Mouse (Mus musculus): Measurements from ENCODE around the gene Gm30083.

Gene Gm30083

GRCm38 (mm10) chr14:33958841-33959240 lies 56.1 kb downstream of the Gm30083 start:
- peak; percentile 68 for DNase-seq

DNA sequence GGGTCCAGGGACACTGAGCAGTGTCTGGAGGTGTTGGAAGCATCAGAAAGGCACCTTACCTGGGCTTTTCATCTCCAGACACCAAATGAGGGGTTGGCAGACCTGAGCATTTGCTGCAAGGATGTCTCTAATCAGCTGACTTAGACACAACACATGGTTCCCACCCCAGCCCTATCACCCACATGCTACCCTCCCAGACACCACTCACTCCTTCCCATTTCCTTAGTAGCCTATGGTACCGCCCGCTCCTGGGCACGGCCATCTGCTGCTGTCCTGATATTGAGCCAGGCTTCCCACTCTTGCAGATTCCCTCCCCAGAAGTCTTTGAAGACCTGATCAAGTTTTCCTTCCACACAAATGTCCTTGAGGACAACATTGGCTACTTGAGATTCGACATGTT lies 56.8 kb downstream of the Gm30083 start:
- peak; percentile 76 for DNase-seq

- DNase-seq, result no peak
Observed at GRCm38 (mm10) chr14:33956055-33956454, 58.9 kb downstream of the Gm30083 start.

DNA sequence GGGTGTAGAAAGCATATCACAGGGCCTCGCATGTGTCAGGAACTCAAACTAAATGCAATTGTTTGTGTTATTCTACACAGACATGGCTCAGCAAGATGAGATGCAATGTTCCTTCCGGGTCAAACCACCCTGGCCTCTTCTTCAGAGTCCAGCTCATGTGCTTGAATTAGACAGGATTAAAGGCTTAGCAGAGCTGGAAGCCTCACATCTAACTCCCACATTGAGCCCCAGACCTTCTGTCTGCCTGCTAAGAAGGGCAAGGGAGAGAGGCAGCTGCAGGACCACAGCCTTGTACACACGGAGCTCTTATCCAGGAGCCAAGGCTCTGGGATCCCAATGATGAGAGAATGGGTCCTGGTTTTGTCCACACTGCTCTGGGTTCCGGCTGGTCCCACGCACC lies 61.2 kb downstream of the Gm30083 start, which contains the start of gene Rbp3:
TSS of gene Rbp3 (plus strand) at position 243 of the 400 bp plus-strand sequence.
- no peak for DNase-seq

DNA sequence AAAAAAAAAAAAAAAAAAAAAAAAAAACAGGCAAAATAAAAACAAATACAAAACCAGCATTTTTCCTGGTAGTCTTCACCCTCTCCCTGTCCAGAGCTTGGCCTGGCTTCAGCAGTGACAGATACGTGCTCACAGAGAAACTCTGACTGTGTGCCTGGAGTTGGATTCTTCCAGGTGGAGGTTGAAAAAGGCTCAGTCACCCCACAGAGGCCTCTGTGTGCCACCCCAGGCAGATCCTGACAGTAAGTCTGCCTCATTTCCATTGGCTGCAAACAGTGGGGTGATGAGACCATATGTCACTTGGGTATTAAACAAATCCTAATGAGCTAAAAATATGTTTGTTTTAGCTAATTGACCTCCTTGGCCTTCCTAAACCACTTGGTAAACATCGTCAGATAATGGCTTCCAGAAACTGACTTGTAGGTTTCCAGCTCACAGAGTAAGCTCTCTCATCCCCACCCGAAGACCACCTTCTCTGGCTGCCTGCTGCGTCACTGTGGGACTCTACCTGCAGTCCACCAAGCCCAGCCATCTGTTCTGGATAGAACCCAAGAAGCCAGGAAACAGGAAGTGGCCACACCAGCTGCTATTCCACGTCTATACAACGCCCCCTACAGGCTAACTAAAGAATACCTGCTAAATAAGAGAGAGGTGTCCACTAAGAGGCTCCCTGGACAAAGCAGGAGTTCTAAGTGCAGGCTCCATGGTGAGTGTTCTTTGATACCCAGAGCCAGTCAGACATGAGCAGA lies 62.6 kb downstream of the Gm30083 start:
- peak; percentile 81 for DNase-seq

DNA sequence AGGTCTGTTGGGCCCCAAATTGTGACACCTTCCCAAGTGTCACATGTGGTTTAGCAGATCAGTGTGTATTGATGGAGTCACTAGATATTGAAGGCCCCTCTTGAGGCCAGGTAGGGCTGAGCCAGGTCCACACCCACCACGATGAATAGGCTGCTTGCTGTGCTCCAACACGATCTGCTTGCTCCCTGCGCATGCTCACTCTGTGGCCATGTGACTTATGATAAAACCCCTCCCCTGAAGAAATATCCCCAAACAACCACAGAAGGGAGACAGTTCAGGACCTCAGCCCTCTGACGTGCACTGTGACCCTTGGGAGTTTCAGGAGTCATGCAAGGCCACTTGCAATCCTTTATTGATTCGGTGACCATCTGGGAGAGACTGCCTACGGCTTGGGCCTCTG lies 68.9 kb downstream of the Gm30083 start:
- DNase-seq, result peak; percentile 86

DNA sequence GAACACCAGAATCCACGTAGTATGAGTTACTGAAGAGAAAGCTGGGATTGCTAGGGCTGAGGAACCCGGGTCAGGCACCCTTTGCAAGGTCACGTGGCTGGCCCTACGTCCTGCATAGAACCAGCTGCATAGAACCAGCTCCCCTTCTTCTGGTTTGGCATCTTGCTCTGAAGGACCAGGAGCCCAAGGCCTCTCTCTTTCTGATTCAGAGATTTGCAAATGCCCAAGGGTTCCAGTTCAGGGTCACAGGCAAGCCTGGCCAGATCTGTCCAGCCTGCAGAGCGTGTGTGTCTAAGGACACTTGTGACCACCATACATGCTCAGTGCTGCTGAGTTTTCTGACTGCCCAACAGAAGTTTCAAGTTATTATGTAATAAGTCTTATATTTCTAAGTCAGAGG lies 72.8 kb downstream of the Gm30083 start:
- DNase-seq, result no peak

GRCm38 (mm10) chr14:33940739-33941138 lies 74.2 kb downstream of the Gm30083 start, which contains the start of gene Gdf2:
Gene Gdf2, plus strand, starts transcription at chr14:33941039.
- no peak for DNase-seq

GRCm38 (mm10) chr14:33939117-33939516 lies 75.9 kb downstream of the Gm30083 start:
- DNase-seq, result no peak

All from heart, adult 11 months (tissue).